Comparison of ENCODE assay signal across 7 mouse cellular contexts in genomic region chr19:5912103-5913006, GRCm38 (mm10). TPM values are rescaled to one million over a fixed set of nuclear protein-coding genes. Genes with fewer than 3 reads are reported as not detected.
A peak's percentile ranks its signal among the peaks of the same experiment; 100 is the strongest.
DNase-seq lines count a peak whose midpoint lies in the region; ATAC-seq and TF ChIP-seq lines count a peak whose summit lies in the region.

No protein-coding gene starts in this region.

- peaks cover 30% of the 10 kb centered on the region for H3K4me1 ChIP-seq in embryonic facial prominence, embryonic 10.5 days
- H3K4me1 ChIP-seq in intestine, postnatal 0 days (replicated peaks; ENCODE audit: control insufficient read depth, insufficient read depth, low read length): 0 out of 2 replicates have a peak, but pooled peaks cover 11% of the 10 kb centered on the region
- peaks cover 32% of the 10 kb centered on the region for H3K4me1 ChIP-seq in midbrain, embryonic 12.5 days
- H3K4me1 ChIP-seq in small intestine, adult 2 months (ENCODE audit: control insufficient read depth, insufficient read depth, insufficient read length, low read length): peaks cover 12% of the 10 kb centered on the region; the same call in 1 of the 2 replicates

- H3K4me3 ChIP-seq in embryonic facial prominence, embryonic 10.5 days: peak overlapping the region; percentile 98
- H3K4me3 ChIP-seq in intestine, postnatal 0 days (ENCODE audit: low read depth, low read length): peak overlapping the region; percentile 79
- H3K4me3 ChIP-seq in midbrain, embryonic 12.5 days: peak overlapping the region; percentile 97
- H3K4me3 ChIP-seq in small intestine, adult 2 months (ENCODE audit: low read depth, low read length): peak overlapping the region; percentile 91

- no peaks in the 10 kb centered on the region for H3K9me3 ChIP-seq in embryonic facial prominence, embryonic 10.5 days
- no peaks in the 10 kb centered on the region for H3K9me3 ChIP-seq in intestine, postnatal 0 days (ENCODE audit: control insufficient read depth)
- no peaks in the 10 kb centered on the region for H3K9me3 ChIP-seq in midbrain, embryonic 12.5 days

- ATAC-seq in intestine, postnatal 0 days: peak; percentile 97
- ATAC-seq in midbrain, embryonic 12.5 days (ENCODE audit: low FRiP score, low read depth): peak; percentile 93

- intact Hi-C loops in left cerebral cortex, postnatal 4 days (cut with DNase I): no loop called here

- peak overlapping the region; percentile 92 for H3K9ac ChIP-seq in intestine, postnatal 0 days (ENCODE audit: low read depth, low read length)
- H3K9ac ChIP-seq in midbrain, embryonic 12.5 days (replicated peaks): peak overlapping the region; percentile 94

- H3K27ac ChIP-seq in embryonic facial prominence, embryonic 10.5 days (replicated peaks): peak overlapping the region; percentile 96
- peak overlapping the region; percentile 67 for H3K27ac ChIP-seq in intestine, postnatal 0 days (ENCODE audit: low read depth, low read length)
- peak overlapping the region; percentile 84 for H3K27ac ChIP-seq in midbrain, embryonic 12.5 days (replicated peaks)
- peak overlapping the region; percentile 71 for H3K27ac ChIP-seq in small intestine, adult 2 months (ENCODE audit: insufficient read depth, low read depth, low read length)

- peak overlapping the region; percentile 89 for H3K4me2 ChIP-seq in intestine, postnatal 0 days (replicated peaks; ENCODE audit: low read depth)
- peak overlapping the region; percentile 85 for H3K4me2 ChIP-seq in midbrain, embryonic 12.5 days (replicated peaks)

- no peaks in the 10 kb centered on the region for H3K27me3 ChIP-seq in embryonic facial prominence, embryonic 10.5 days (replicated peaks; ENCODE audit: low read depth, poor library complexity, severe bottlenecking)
- H3K27me3 ChIP-seq in intestine, postnatal 0 days (replicated peaks; ENCODE audit: control insufficient read depth, insufficient read depth, low read length): no peaks in the 10 kb centered on the region
- H3K27me3 ChIP-seq in midbrain, embryonic 12.5 days: no peaks in the 10 kb centered on the region
- H3K27me3 ChIP-seq in small intestine, adult 2 months (ENCODE audit: control insufficient read depth, insufficient read depth, low read length): no peaks in the 10 kb centered on the region

- WGBS in embryonic facial prominence, embryonic 10.5 days: under 1% methylated on average over 59 of the region's 59 CpGs
- WGBS in intestine, postnatal 0 days: under 1% methylated on average over 59 of the region's 59 CpGs
- WGBS in midbrain, embryonic 12.5 days: under 1% methylated on average over 51 of the region's 59 CpGs
- under 1% methylated on average over 59 of the region's 59 CpGs for WGBS in small intestine, adult 2 months

- TF ChIP-seq CTCF in intestine, postnatal 0 days (IDR thresholded peaks at IDR 0.05; ENCODE audit: low read depth): peak; percentile 47
- TF ChIP-seq CTCF in small intestine, adult 2 months (IDR thresholded peaks at IDR 0.05; ENCODE audit: extremely low read depth, insufficient read length, insufficient replicate concordance, low read depth, low read length): no peak

- peak; percentile 87; the same call in 1 of the 2 replicates for TF ChIP-seq POLR2A in small intestine, adult 2 months (IDR thresholded peaks at IDR 0.05; ENCODE audit: low read depth, low read length)

- H3K36me3 ChIP-seq in embryonic facial prominence, embryonic 10.5 days (replicated peaks): peaks cover 36% of the 10 kb centered on the region
- peaks cover 6% of the 10 kb centered on the region for H3K36me3 ChIP-seq in intestine, postnatal 0 days (ENCODE audit: control insufficient read depth, insufficient read depth)
- H3K36me3 ChIP-seq in midbrain, embryonic 12.5 days: peaks cover 8% of the 10 kb centered on the region
- H3K36me3 ChIP-seq in small intestine, adult 2 months (ENCODE audit: control insufficient read depth, insufficient read depth, low read length): peaks cover 6% of the 10 kb centered on the region

- DNase-seq in adrenal gland, postnatal 10 days: peak; percentile 99
- DNase-seq in embryonic facial prominence, embryonic 10.5 days (ENCODE audit: low spot score): peak; percentile 100
- peak; percentile 89 for DNase-seq in gonadal fat pad, adult 2 months (ENCODE audit: low read depth)
- DNase-seq in left cerebral cortex, postnatal 4 days: peak; percentile 100

RNA-seq across cellular contexts. Expression of gene Dpf2, which starts 0.5 kb away (rescaled TPM):
- total RNA-seq in adrenal gland, postnatal 10 days (2021): 100 to 1,000 TPM; 105 to 119 TPM
- polyA plus RNA-seq in embryonic facial prominence, embryonic 10.5 days (2016; fragmentation: Nextera tagmentation; extraction: Ambion mirVana): 231 and 251 TPM in 2 replicates
- 71.5 and 79.4 TPM in 2 replicates for polyA plus RNA-seq in gonadal fat pad, adult 2 months (2012; rRNA removed)
- polyA plus RNA-seq in intestine, postnatal 0 days (2015; fragmentation: Nextera tagmentation; extraction: Ambion mirVana): 49.9 and 51.9 TPM in 2 replicates
- total RNA-seq in left cerebral cortex, postnatal 4 days (2021): 10 to 100 TPM; 76.1 to 84.1 TPM
- polyA plus RNA-seq in midbrain, embryonic 12.5 days (2016; fragmentation: Nextera tagmentation; extraction: Ambion mirVana): 171 and 185 TPM in 2 replicates
- 34.1 and 64.3 TPM in 2 replicates for polyA plus RNA-seq in small intestine, adult 2 months (2012; rRNA removed)

RNA-seq across cellular contexts. Expression of gene Cdc42ep2, which starts 12.3 kb away (rescaled TPM):
- total RNA-seq in adrenal gland, postnatal 10 days (2021): 10 to 100 TPM; 10.8 to 11.2 TPM
- 1.5 and 2.2 TPM in 2 replicates for polyA plus RNA-seq in embryonic facial prominence, embryonic 10.5 days (2016; fragmentation: Nextera tagmentation; extraction: Ambion mirVana)
- polyA plus RNA-seq in gonadal fat pad, adult 2 months (2012; rRNA removed): 12.9 and 17.6 TPM in 2 replicates
- polyA plus RNA-seq in intestine, postnatal 0 days (2015; fragmentation: Nextera tagmentation; extraction: Ambion mirVana): 6.5 and 6.6 TPM in 2 replicates
- total RNA-seq in left cerebral cortex, postnatal 4 days (2021): 10 to 100 TPM; 11.2 to 14.2 TPM
- polyA plus RNA-seq in midbrain, embryonic 12.5 days (2016; fragmentation: Nextera tagmentation; extraction: Ambion mirVana): 3.6 and 3.8 TPM in 2 replicates
- 10.3 and 30.6 TPM in 2 replicates for polyA plus RNA-seq in small intestine, adult 2 months (2012; rRNA removed)

RNA-seq across cellular contexts. Expression of gene Tigd3, which starts 18.4 kb away (rescaled TPM):
- 1 to 10 TPM; 1.6 to 1.9 TPM for total RNA-seq in adrenal gland, postnatal 10 days (2021)
- 6.8 and 7.4 TPM in 2 replicates for polyA plus RNA-seq in embryonic facial prominence, embryonic 10.5 days (2016; fragmentation: Nextera tagmentation; extraction: Ambion mirVana)
- 0.70 and 0.75 TPM in 2 replicates for polyA plus RNA-seq in gonadal fat pad, adult 2 months (2012; rRNA removed)
- 1.0 and 1.2 TPM in 2 replicates for polyA plus RNA-seq in intestine, postnatal 0 days (2015; fragmentation: Nextera tagmentation; extraction: Ambion mirVana)
- total RNA-seq in left cerebral cortex, postnatal 4 days (2021): 10 to 100 TPM; 10.2 to 11.7 TPM
- 11.1 and 11.4 TPM in 2 replicates for polyA plus RNA-seq in midbrain, embryonic 12.5 days (2016; fragmentation: Nextera tagmentation; extraction: Ambion mirVana)
- polyA plus RNA-seq in small intestine, adult 2 months (2012; rRNA removed): 0.90 and 2.0 TPM in 2 replicates

RNA-seq across cellular contexts. Expression of gene Slc25a45, which starts 34.7 kb away (rescaled TPM):
- total RNA-seq in adrenal gland, postnatal 10 days (2021): 10 to 100 TPM; 13.4 to 14.2 TPM
- 2.5 and 2.9 TPM in 2 replicates for polyA plus RNA-seq in embryonic facial prominence, embryonic 10.5 days (2016; fragmentation: Nextera tagmentation; extraction: Ambion mirVana)
- polyA plus RNA-seq in gonadal fat pad, adult 2 months (2012; rRNA removed): 17.3 and 25.7 TPM in 2 replicates
- 3.8 and 4.0 TPM in 2 replicates for polyA plus RNA-seq in intestine, postnatal 0 days (2015; fragmentation: Nextera tagmentation; extraction: Ambion mirVana)
- total RNA-seq in left cerebral cortex, postnatal 4 days (2021): 1 to 10 TPM; 1.4 to 2.0 TPM
- polyA plus RNA-seq in midbrain, embryonic 12.5 days (2016; fragmentation: Nextera tagmentation; extraction: Ambion mirVana): 1.9 and 3.4 TPM in 2 replicates
- 207 and 241 TPM in 2 replicates for polyA plus RNA-seq in small intestine, adult 2 months (2012; rRNA removed)

RNA-seq across cellular contexts. Expression of gene Frmd8, which starts 37.3 kb away (rescaled TPM):
- total RNA-seq in adrenal gland, postnatal 10 days (2021): 10 to 100 TPM; 29.0 to 34.8 TPM
- 44.6 and 45.4 TPM in 2 replicates for polyA plus RNA-seq in embryonic facial prominence, embryonic 10.5 days (2016; fragmentation: Nextera tagmentation; extraction: Ambion mirVana)
- 15.1 and 15.9 TPM in 2 replicates for polyA plus RNA-seq in gonadal fat pad, adult 2 months (2012; rRNA removed)
- polyA plus RNA-seq in intestine, postnatal 0 days (2015; fragmentation: Nextera tagmentation; extraction: Ambion mirVana): 21.7 and 24.0 TPM in 2 replicates
- 10 to 100 TPM; 12.1 to 13.4 TPM for total RNA-seq in left cerebral cortex, postnatal 4 days (2021)
- 22.3 and 24.8 TPM in 2 replicates for polyA plus RNA-seq in midbrain, embryonic 12.5 days (2016; fragmentation: Nextera tagmentation; extraction: Ambion mirVana)
- 32.1 and 62.1 TPM in 2 replicates for polyA plus RNA-seq in small intestine, adult 2 months (2012; rRNA removed)

Comparison
In these comparisons a context has a peak if more than half of its experiments do, and no peak if none do; other contexts are left out.
1. Peak in every context shown above with its lines: DNase-seq, ATAC-seq, H3K4me3 ChIP-seq and H3K27ac ChIP-seq.